21 mouse cellular contexts compared by ENCODE assay signal in the genomic region with DNA sequence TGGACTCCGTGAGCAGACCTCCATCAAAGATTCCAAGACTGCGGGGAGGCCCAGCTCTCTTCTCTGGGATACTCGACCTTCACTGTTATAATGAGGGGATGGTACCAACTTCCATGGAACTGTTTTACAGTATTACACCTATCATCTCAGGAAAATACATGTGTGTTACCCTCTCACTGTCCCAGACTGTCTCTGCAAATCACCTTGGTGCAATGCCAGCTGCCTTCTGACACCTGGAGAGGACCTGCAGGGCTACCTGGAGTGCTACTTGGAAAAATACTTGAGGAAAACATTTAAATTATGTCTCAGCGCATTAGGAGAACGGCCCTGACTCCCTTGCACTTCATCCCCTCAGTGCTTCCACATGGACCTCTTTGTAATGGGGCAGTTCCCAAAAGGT. TPM values are rescaled to one million over a fixed set of nuclear protein-coding genes. Genes with fewer than 3 reads are reported as not detected.
DNase-seq lines count a peak whose midpoint lies in the region; ATAC-seq and TF ChIP-seq lines count a peak whose summit lies in the region.
"Had no signal": no experiment of that assay in that cellular context is flagged by ENCODE, and none has a peak within 500 bp of the region (broad histone marks: within the 10 kb centered on the region; RNA-seq: fewer than 3 reads in every experiment).

No protein-coding gene starts in this region.

- TF ChIP-seq EP300 in heart, adult 2 months (IDR thresholded peaks at IDR 0.05; ENCODE audit: insufficient read depth, low read depth, low read length): no peak

- H3K4me2 ChIP-seq in midbrain, embryonic 11.5 days: no peak overlapping the region
- H3K4me2 ChIP-seq in midbrain, embryonic 16.5 days (ENCODE audit: low read length): no peak overlapping the region

- no peaks in the 10 kb centered on the region for H3K79me2 ChIP-seq in heart, adult 2 months (replicated peaks; ENCODE audit: control insufficient read depth, insufficient read depth, low read length)

- DNase-seq in heart, adult 11 months: peak; percentile 71
- DNase-seq in heart, adult 2 months: no peak
- peak; percentile 57 for DNase-seq in midbrain, embryonic 11.5 days (ENCODE audit: low spot score, missing footprints)
- DNase-seq: adrenal gland, adult 2 months; adrenal gland, adult 8-10 months; adrenal gland, postnatal 10 days; adrenal gland, postnatal 14 days; adrenal gland, postnatal 25 days; adrenal gland, postnatal 36 days; B cell, adult 2 months; cerebellum, adult 11 months; cerebellum, adult 11-12 months; cerebellum, adult 18-20 months had no signal

- TF ChIP-seq POLR2A in heart, adult 2 months (IDR thresholded peaks at IDR 0.05; ENCODE audit: insufficient read depth, low read depth, low read length): no peak

- H3K9ac ChIP-seq in heart, adult 2 months (ENCODE audit: low read depth, low read length): no peak overlapping the region
- H3K9ac ChIP-seq in midbrain, embryonic 11.5 days (ENCODE audit: low read length): no peak overlapping the region
- no peak overlapping the region for H3K9ac ChIP-seq in midbrain, embryonic 16.5 days (ENCODE audit: low read depth, low read length)

- H3K4me1 ChIP-seq in heart, adult 2 months (ENCODE audit: control insufficient read depth, insufficient read depth, low read length): no peaks in the 10 kb centered on the region
- no peaks in the 10 kb centered on the region for H3K4me1 ChIP-seq in midbrain, embryonic 11.5 days (ENCODE audit: control insufficient read depth, insufficient read depth, low read length)
- H3K4me1 ChIP-seq in midbrain, embryonic 16.5 days (ENCODE audit: control insufficient read depth, insufficient read depth, low read length): no peaks in the 10 kb centered on the region

- TF ChIP-seq CTCF in heart, adult 2 months (IDR thresholded peaks at IDR 0.05): no peak

- no peaks in the 10 kb centered on the region; the same call in 1 of the 2 replicates for H3K36me3 ChIP-seq in heart, adult 2 months (ENCODE audit: control insufficient read depth, insufficient read depth, low read length)
- peaks cover 10% of the 10 kb centered on the region; the same call in 1 of the 2 replicates for H3K36me3 ChIP-seq in midbrain, embryonic 11.5 days (ENCODE audit: control insufficient read depth, insufficient read depth, low read length)
- H3K36me3 ChIP-seq in midbrain, embryonic 16.5 days (ENCODE audit: control insufficient read depth, insufficient read depth, low read length): peaks cover 10% of the 10 kb centered on the region; the same call in 1 of the 2 replicates

- no peak for ATAC-seq in midbrain, embryonic 11.5 days (ENCODE audit: low FRiP score)
- no peak for ATAC-seq in midbrain, embryonic 16.5 days
- ATAC-seq: activated CD4-positive, CD25-positive, alpha-beta regulatory T cell, adult 4 months; CD4-positive, CD25-positive, alpha-beta regulatory T cell, adult 4 months; Patski had no signal

- intact Hi-C loops in heart, adult 2 months (cut with DNase I): no loop called here

- no peak overlapping the region for H3K4me3 ChIP-seq in heart, adult 2 months
- no peak overlapping the region for H3K4me3 ChIP-seq in midbrain, embryonic 11.5 days (ENCODE audit: low read depth, low read length)
- no peak overlapping the region for H3K4me3 ChIP-seq in midbrain, embryonic 16.5 days (ENCODE audit: low read depth, low read length)

- no peaks in the 10 kb centered on the region for H3K9me3 ChIP-seq in midbrain, embryonic 11.5 days (ENCODE audit: control insufficient read depth, low read length)
- no peaks in the 10 kb centered on the region for H3K9me3 ChIP-seq in midbrain, embryonic 16.5 days (replicated peaks; ENCODE audit: control insufficient read depth, low read length, poor library complexity, severe bottlenecking)
- H3K9me3 ChIP-seq: G1E had no signal

- no peak overlapping the region for H3K27ac ChIP-seq in heart, adult 2 months
- H3K27ac ChIP-seq in midbrain, embryonic 11.5 days (ENCODE audit: low read depth, low read length): no peak overlapping the region
- H3K27ac ChIP-seq in midbrain, embryonic 16.5 days (ENCODE audit: low read length): no peak overlapping the region

- 94% methylated on average over 5 of the region's 5 CpGs for WGBS in heart, adult 2 months
- 94% methylated on average over 5 of the region's 5 CpGs for WGBS in midbrain, embryonic 11.5 days
- WGBS in midbrain, embryonic 16.5 days: 93% methylated on average over 5 of the region's 5 CpGs

- no peaks in the 10 kb centered on the region for H3K27me3 ChIP-seq in heart, adult 2 months (ENCODE audit: control insufficient read depth, insufficient read depth, low read length)
- H3K27me3 ChIP-seq in midbrain, embryonic 11.5 days (ENCODE audit: control insufficient read depth, insufficient read depth, low read length): no peaks in the 10 kb centered on the region
- no peaks in the 10 kb centered on the region for H3K27me3 ChIP-seq in midbrain, embryonic 16.5 days (ENCODE audit: control insufficient read depth, insufficient read depth, low read depth, low read length)
- H3K27me3 ChIP-seq: CH12.LX, Patski had no signal

RNA-seq across cellular contexts. Expression of a gene that starts 54.9 kb away (rescaled TPM):
- total RNA-seq in heart, adult 2 months (2021): 1 to 10 TPM; 2.1 to 2.2 TPM
- 0.72 and 1.4 TPM in 2 replicates for polyA plus RNA-seq in heart, adult 2 months (2012; rRNA removed)
- polyA plus RNA-seq in midbrain, embryonic 11.5 days (2014; fragmentation: Nextera tagmentation; extraction: Ambion mirVana): 11.0 and 12.1 TPM in 2 replicates
- 6.4 and 7.4 TPM in 2 replicates for polyA plus RNA-seq in midbrain, embryonic 16.5 days (2015; fragmentation: Nextera tagmentation; extraction: Ambion mirVana)

RNA-seq across cellular contexts. Expression of a gene that starts 56.3 kb away (rescaled TPM):
- total RNA-seq in heart, adult 2 months (2021): 1 to 10 TPM; 2.0 to 4.5 TPM
- polyA plus RNA-seq in heart, adult 2 months (2012; rRNA removed): 0.06 and 0.09 TPM in 2 replicates
- polyA plus RNA-seq in midbrain, embryonic 11.5 days (2014; fragmentation: Nextera tagmentation; extraction: Ambion mirVana): not detected in 2 replicates
- 3.4 and 3.9 TPM in 2 replicates for polyA plus RNA-seq in midbrain, embryonic 16.5 days (2015; fragmentation: Nextera tagmentation; extraction: Ambion mirVana)
- total RNA-seq: CH12.LX, ES-E14, G1E, MEL had no signal
- polyA plus RNA-seq: G1E, Patski had no signal

Comparison
In these comparisons a context has a peak if more than half of its experiments do, and no peak if none do; other contexts are left out.
1. DNase-seq: peak in heart, adult 11 months (single experiment) and midbrain, embryonic 11.5 days (single experiment); none in heart, adult 2 months (0 of 2).